Mouse (Mus musculus) heart, postnatal 0 days (tissue): ENCODE measurements around the gene Ldlr. TPM values are rescaled to one million over a fixed set of nuclear protein-coding genes. Genes with fewer than 3 reads are reported as not detected.
"Not testable (repeated sequence)": the region's sequence is repeated elsewhere in the genome, so short reads cannot be mapped to it uniquely, and the experiment has no call there.

Experiments
- ATAC-seq: fragments of 200-750 bp; cut with Nextera tagmentation; 2 replicates; pipeline ENCODE4 v1.8.0; 2017; ENCODE audit warnings: low read depth, moderate number of reproducible peaks, moderate library complexity; ENCODE audit not compliant: insufficient read depth
- DNase-seq: peaks from one replicate; pipeline ENCODE4 v3.0.0-alpha.2; 2016; ENCODE audit warnings: low spot score
- H3K27ac ChIP-seq: fragments of 300-500 bp; sonication (generic); 2 replicates; pipeline ENCODE4 v1.5.1; 2014; ENCODE audit warnings: low read depth, mild to moderate bottlenecking
- H3K27me3 ChIP-seq: fragments of 300-500 bp; sonication (generic); 2 replicates; pipeline ENCODE4 v1.6.1; 2014; ENCODE audit warnings: low read length, mixed read lengths; ENCODE audit not compliant: control insufficient read depth, insufficient read depth
- H3K36me3 ChIP-seq: fragments of 300-500 bp; sonication (generic); replicated peaks from 2 replicates; pipeline ENCODE4 v1.6.1; 2014; ENCODE audit warnings: low read length, mixed read lengths; ENCODE audit not compliant: control insufficient read depth, insufficient read depth
- H3K4me1 ChIP-seq: fragments of 300-500 bp; sonication (generic); 2 replicates; pipeline ENCODE4 v1.6.1; 2014; ENCODE audit warnings: antibody characterized with exemption; ENCODE audit not compliant: control insufficient read depth, insufficient read depth
- H3K4me2 ChIP-seq: fragments of 300-500 bp; sonication (generic); 2 replicates; pipeline ENCODE4 v1.6.1; 2014; ENCODE audit warnings: low read depth, mild to moderate bottlenecking, low read length, moderate library complexity
- H3K4me3 ChIP-seq: fragments of 300-500 bp; sonication (generic); 2 replicates; pipeline ENCODE4 v1.5.1; 2014; ENCODE audit warnings: low read depth, low read length
- H3K9ac ChIP-seq: fragments of 300-500 bp; sonication (generic); replicated peaks from 2 replicates; pipeline ENCODE4 v1.6.1; 2014; ENCODE audit warnings: low read depth, low read length, mixed read lengths
- H3K9me3 ChIP-seq: fragments of 300-500 bp; sonication (generic); replicated peaks from 2 replicates; pipeline ENCODE4 v1.6.1; 2016; ENCODE audit warnings: low read length; ENCODE audit not compliant: control insufficient read depth
- CTCF ChIP-seq: IDR thresholded peaks from 2 replicates; pipeline ENCODE4 v1.5.1; 2016; ENCODE audit warnings: antibody characterized with exemption, control low read depth, low read depth
- EP300 ChIP-seq: IDR thresholded peaks from 2 replicates; pipeline ENCODE4 v1.6.1; 2016; ENCODE audit warnings: antibody characterized with exemption, low read depth
- WGBS: fragments of 180-500 bp; shearing (Covaris S2); extraction: QIAGEN DNeasy Blood & Tissue Kit; methylation state at CpG from one replicate; pipeline ENCODE4 v1.1.7; 2014; 5-methylcytosine and 5-hydroxymethylcytosine counted together
- polyA plus RNA-seq: library from polyadenylated mRNA; unstranded; fragments of >200 nt; fragmentation: Nextera tagmentation; extraction: Ambion mirVana; gene quantifications from 2 replicates; pipeline ENCODE4 v1.2.1, GENCODE M21; 2015
- total RNA-seq: library from RNA; depleted of rRNA; stranded (reverse); fragments of >200 nt; gene quantifications from 2 replicates; pipeline ENCODE4 v1.2.3, GENCODE M21; 2014; ENCODE audit warnings: low replicate concordance

The Ldlr gene
- total and polyA plus RNA-seq, 2 experiments from 2014 or later: 10.9 to 36.8 TPM

GRCm38 (mm10) chr9:21774353-21774752 lies 51.1 kb downstream of the Ldlr start:
- Histone ChIP-seq H3K4me3 (no peak overlapping the region), H3K9me3 (no peaks in the 10 kb centered on the region), H3K4me1 (peaks cover 7% of the 10 kb centered on the region), H3K27ac (no peak overlapping the region), H3K4me2 (no peak overlapping the region), H3K36me3 (peaks cover 80% of the 10 kb centered on the region), H3K9ac (no peak overlapping the region), H3K27me3 (no peaks in the 10 kb centered on the region)
- ATAC-seq: no peak
- no peak for TF ChIP-seq EP300
- no peak for TF ChIP-seq CTCF
- DNase-seq: no peak
- WGBS: 90% methylated on average over 16 of the region's 16 CpGs

DNA sequence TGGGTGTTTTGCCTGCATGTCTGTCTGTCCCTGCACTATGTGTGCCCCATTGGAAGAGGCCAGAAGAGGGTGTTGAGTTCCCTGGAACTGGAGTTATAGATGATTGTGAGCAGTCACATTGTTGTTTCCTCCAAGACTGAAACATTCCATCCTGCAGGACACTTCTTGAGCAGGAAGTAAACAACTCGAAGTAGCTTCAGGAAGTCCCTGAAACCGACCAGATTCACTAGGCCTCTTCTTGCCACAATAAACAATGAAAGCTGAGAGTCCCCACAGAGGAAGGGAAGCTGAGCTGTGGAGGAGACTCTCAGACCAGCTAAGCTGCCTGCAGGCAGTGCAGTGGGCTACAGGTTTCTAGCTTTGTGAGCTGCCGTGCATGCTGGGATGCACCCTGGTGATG lies 54.4 kb downstream of the Ldlr start:
- Histone ChIP-seq H3K4me2 (no peak overlapping the region), H3K9me3 (no peaks in the 10 kb centered on the region), H3K27ac (no peak overlapping the region), H3K27me3 (no peaks in the 10 kb centered on the region), H3K4me1 (peaks cover 3% of the 10 kb centered on the region; the same call in 1 of the 2 replicates), H3K4me3 (no peak overlapping the region), H3K36me3 (peaks cover 73% of the 10 kb centered on the region), H3K9ac (no peak overlapping the region)
- 82% methylated on average over 3 of the region's 3 CpGs for WGBS
- DNase-seq: no peak
- TF ChIP-seq EP300 (no peak), CTCF (no peak)
- no peak for ATAC-seq

GRCm38 (mm10) chr9:21781657-21782468 lies 58.6 kb downstream of the Ldlr start:
- DNase-seq (peak; percentile 84), ATAC-seq (peak; percentile 91)
- WGBS: 36% methylated on average over 15 of the region's 15 CpGs
- Histone ChIP-seq H3K27me3 (no peaks in the 10 kb centered on the region), H3K27ac (peak overlapping the region; percentile 84), H3K4me1 (peaks cover 3% of the 10 kb centered on the region; the same call in 1 of the 2 replicates), H3K36me3 (peaks cover 59% of the 10 kb centered on the region), H3K9ac (no peak overlapping the region), H3K4me2 (no peak overlapping the region), H3K4me3 (no peak overlapping the region), H3K9me3 (no peaks in the 10 kb centered on the region)
- no peak for TF ChIP-seq CTCF
- peak; percentile 66; the same call in 1 of the 2 replicates for TF ChIP-seq EP300

- Histone ChIP-seq H3K9ac (no peak overlapping the region), H3K4me3 (no peak overlapping the region), H3K27me3 (no peaks in the 10 kb centered on the region), H3K4me1 (peaks cover 16% of the 10 kb centered on the region; the same call in 1 of the 2 replicates), H3K27ac (no peak overlapping the region), H3K4me2 (no peak overlapping the region), H3K36me3 (peaks cover 46% of the 10 kb centered on the region), H3K9me3 (no peaks in the 10 kb centered on the region)
- TF ChIP-seq EP300: no peak
- TF ChIP-seq CTCF: no peak
- DNase-seq (no peak), ATAC-seq (no peak)
- 82% methylated on average over 7 of the region's 7 CpGs for WGBS
Observed at GRCm38 (mm10) chr9:21784517-21785307, 61.4 kb downstream of the Ldlr start.

- not testable (repeated sequence) for DNase-seq, ATAC-seq, H3K27me3 ChIP-seq, H3K27ac ChIP-seq, H3K9me3 ChIP-seq, H3K4me2 ChIP-seq, H3K9ac ChIP-seq, H3K4me3 ChIP-seq
- Histone ChIP-seq H3K36me3 (peaks cover 50% of the 10 kb centered on the region), H3K4me1 (peaks cover 17% of the 10 kb centered on the region; the same call in 1 of the 2 replicates)
- 59% methylated on average over 1 of the region's 2 CpGs for WGBS
Observed at GRCm38 (mm10) chr9:21786309-21786708, 63.0 kb downstream of the Ldlr start.
